Mouse (Mus musculus) testis, adult 2 months (tissue): ENCODE results near the gene Pcnx4. TPM values are rescaled to one million over a fixed set of nuclear protein-coding genes. Genes with fewer than 3 reads are reported as not detected.

Experiments used
- H3K27ac ChIP-seq: fragments of 200-500 bp; 2 replicates; pipeline ENCODE4 v1.5.1; 2012; ENCODE audit warnings: low read depth, low read length; ENCODE audit not compliant: control insufficient read depth, insufficient read depth
- H3K27me3 ChIP-seq: fragments of 200-500 bp; 2 replicates; pipeline ENCODE4 v1.6.1; 2012; ENCODE audit warnings: mild to moderate bottlenecking, low read length, moderate library complexity; ENCODE audit not compliant: control insufficient read depth, insufficient read depth
- H3K36me3 ChIP-seq: fragments of 200-500 bp; 2 replicates; pipeline ENCODE4 v1.6.1; 2012; ENCODE audit warnings: mild to moderate bottlenecking, low read length; ENCODE audit not compliant: control insufficient read depth, insufficient read depth
- H3K4me1 ChIP-seq: fragments of 200-500 bp; 2 replicates; pipeline ENCODE4 v1.6.1; 2012; ENCODE audit warnings: low read length; ENCODE audit not compliant: control insufficient read depth, insufficient read depth
- H3K4me3 ChIP-seq: fragments of 200-500 bp; 2 replicates; pipeline ENCODE4 v1.5.1; 2012; ENCODE audit warnings: low read depth, mild to moderate bottlenecking, low read length, moderate library complexity, mixed read lengths; ENCODE audit not compliant: control insufficient read depth
- CTCF ChIP-seq: fragments of 200-500 bp; IDR thresholded peaks from 2 replicates; pipeline ENCODE4 v1.5.1; 2012; ENCODE audit warnings: low read depth, mild to moderate bottlenecking, inconsistent platforms, low read length, moderate library complexity; ENCODE audit not compliant: control insufficient read depth, insufficient read depth, insufficient replicate concordance
- POLR2A ChIP-seq: fragments of 200-500 bp; IDR thresholded peaks from 2 replicates; pipeline ENCODE4 v1.6.1; 2012; ENCODE audit warnings: low read depth, mild to moderate bottlenecking, inconsistent platforms, low read length, moderate library complexity; ENCODE audit not compliant: control insufficient read depth
- polyA plus RNA-seq: library from polyadenylated mRNA; depleted of rRNA; stranded (reverse); fragments of >200 nt; gene quantifications from 2 replicates; pipeline ENCODE4 v1.2.3, GENCODE M21; 2012; rRNA removed

Pcnx4 gene
- polyA plus RNA-seq, 1 experiment = 7.6 TPM

GRCm38 (mm10) chr12:72612053-72612452 lies 75.9 kb downstream of the Pcnx4 start:
- Histone ChIP-seq H3K36me3 (no peaks in the 10 kb centered on the region), H3K27me3 (no peaks in the 10 kb centered on the region), H3K4me3 (no peak overlapping the region), H3K27ac (no peak overlapping the region), H3K4me1 (no peaks in the 10 kb centered on the region)
- no peak for TF ChIP-seq CTCF
- TF ChIP-seq POLR2A = no peak

GRCm38 (mm10) chr12:72620856-72621255 lies 84.7 kb downstream of the Pcnx4 start:
- Histone ChIP-seq H3K36me3 (no peaks in the 10 kb centered on the region), H3K27ac (no peak overlapping the region), H3K27me3 (no peaks in the 10 kb centered on the region), H3K4me1 (no peaks in the 10 kb centered on the region), H3K4me3 (no peak overlapping the region)
- TF ChIP-seq CTCF (no peak), POLR2A (no peak)

- Histone ChIP-seq H3K4me1 (no peaks in the 10 kb centered on the region), H3K27ac (no peak overlapping the region), H3K27me3 (no peaks in the 10 kb centered on the region), H3K4me3 (no peak overlapping the region), H3K36me3 (no peaks in the 10 kb centered on the region)
- TF ChIP-seq POLR2A = no peak
- no peak for TF ChIP-seq CTCF
These were observed 85.3 kb downstream of the Pcnx4 start for GRCm38 (mm10) chr12:72621441-72621840.

- Histone ChIP-seq H3K4me1 (no peaks in the 10 kb centered on the region), H3K36me3 (no peaks in the 10 kb centered on the region)
- TF ChIP-seq POLR2A (no peak), CTCF (no peak)
These were observed 86.8 kb downstream of the Pcnx4 start for GRCm38 (mm10) chr12:72622853-72623496.

GRCm38 (mm10) chr12:72628751-72629150 lies 92.6 kb downstream of the Pcnx4 start:
- Histone ChIP-seq H3K27ac (no peak overlapping the region), H3K36me3 (no peaks in the 10 kb centered on the region), H3K4me3 (no peak overlapping the region), H3K27me3 (no peaks in the 10 kb centered on the region), H3K4me1 (no peaks in the 10 kb centered on the region)
- TF ChIP-seq CTCF = no peak

More at GRCm38 (mm10) chr12:72622853-72623496, 86.8 kb downstream of the Pcnx4 start:
- no peak overlapping the region for H3K4me3 ChIP-seq
- no peaks in the 10 kb centered on the region for H3K27me3 ChIP-seq
- H3K27ac ChIP-seq = no peak overlapping the region

Other genes with a start within 250 kb of the Pcnx4 start
- gene Rtn1, start 127.3 kb upstream of the Pcnx4 start, polyA plus RNA-seq = 30.8 TPM in 2 replicates
- gene Lrrc9, start 94.5 kb upstream of the Pcnx4 start, polyA plus RNA-seq = 69.3 and 73.4 TPM in 2 replicates
- gene Gm4756, start 113.3 kb downstream of the Pcnx4 start, polyA plus RNA-seq = not detected in 2 replicates
- 14.9 and 19.3 TPM in 2 replicates for gene Dhrs7, start 128.5 kb downstream of the Pcnx4 start, polyA plus RNA-seq
- gene Ppm1a, start 221.1 kb downstream of the Pcnx4 start, polyA plus RNA-seq = 204 and 252 TPM in 2 replicates